Mouse (Mus musculus): Measurements from ENCODE around the gene Wasf2.

Gene Wasf2

DNA sequence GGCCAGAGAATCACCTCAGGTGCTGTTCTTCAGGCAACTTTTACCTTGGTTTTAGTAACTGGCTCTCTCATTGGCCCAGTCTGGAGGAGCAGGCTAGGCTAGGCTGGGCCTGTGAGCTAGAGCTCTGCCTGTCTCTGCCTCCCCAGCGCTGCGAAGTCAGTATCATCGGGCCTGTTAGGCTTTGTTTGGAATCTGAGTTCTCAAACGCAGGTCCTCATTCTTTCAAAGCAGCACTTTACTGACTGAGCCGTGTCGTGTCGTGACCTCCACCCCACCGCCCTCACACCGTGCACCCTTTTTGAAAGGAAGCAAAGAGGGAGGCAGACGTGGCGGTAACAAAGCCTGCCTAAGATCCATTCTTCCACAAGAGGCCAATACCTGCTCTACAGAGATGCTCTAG, 914 bp upstream of the Wasf2 start:
- DNase-seq: no peak

DNA sequence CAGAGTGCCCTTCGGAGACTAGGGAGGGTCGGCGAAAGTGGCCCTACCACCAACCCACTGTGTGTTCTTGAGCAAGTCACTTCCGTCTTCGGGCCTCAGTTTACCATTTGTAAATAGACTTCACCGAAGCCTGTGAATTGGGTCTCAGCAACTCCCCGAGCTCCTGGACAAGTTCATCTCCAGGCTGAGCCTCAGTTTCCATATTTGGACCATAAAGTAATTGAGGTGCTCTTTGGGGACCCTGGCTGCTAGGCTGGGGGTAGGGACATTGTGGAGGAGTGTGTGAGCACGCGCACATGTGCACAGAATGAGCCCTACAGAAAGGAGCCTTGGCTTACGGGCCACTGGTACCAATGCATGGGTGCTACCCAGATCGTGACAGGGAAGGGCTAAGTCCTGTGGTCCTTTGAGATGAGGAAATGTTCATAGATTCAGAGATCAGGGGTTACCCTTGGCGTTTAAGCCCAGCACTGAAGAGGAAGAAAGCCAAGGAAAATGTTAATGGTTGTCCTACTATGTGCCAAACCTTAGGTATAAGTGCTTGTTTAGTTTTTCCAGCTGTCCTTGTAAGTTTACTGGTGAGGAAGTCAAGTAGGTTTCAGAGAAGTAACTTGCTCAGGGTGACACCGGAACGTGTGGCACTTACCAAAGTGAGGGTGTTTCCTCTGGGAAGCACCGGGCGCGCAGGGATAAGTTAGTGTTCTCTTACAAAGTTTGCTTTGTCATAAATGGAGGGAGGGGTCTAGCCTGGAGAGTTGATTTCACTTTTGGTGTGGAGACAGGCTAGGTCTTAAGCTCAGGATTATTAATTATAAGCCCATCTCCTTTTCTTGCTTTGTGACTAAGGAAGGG, 811 bp downstream of the Wasf2 start:
- no peak for DNase-seq

DNA sequence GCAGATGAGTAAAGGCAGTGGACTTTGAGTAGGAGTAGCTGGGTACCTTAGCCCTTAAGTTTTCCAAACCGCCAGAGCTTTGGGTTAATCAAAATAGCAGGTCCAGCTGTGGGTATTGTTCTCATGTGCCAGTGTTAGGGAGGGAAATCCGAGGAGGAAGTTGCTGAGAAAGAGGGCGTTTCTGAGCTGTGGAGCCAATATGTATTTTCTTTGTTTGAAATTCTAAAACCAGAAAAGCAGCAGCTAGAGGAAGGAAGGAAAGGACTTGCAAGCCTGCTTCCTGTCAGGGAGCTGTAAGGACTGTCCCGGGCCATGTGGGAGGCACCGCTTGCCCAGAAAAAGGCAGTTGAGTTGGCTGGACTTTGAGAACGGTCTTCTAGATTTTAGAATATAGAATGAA, 1.7 kb downstream of the Wasf2 start:
- DNase-seq: no peak

DNA sequence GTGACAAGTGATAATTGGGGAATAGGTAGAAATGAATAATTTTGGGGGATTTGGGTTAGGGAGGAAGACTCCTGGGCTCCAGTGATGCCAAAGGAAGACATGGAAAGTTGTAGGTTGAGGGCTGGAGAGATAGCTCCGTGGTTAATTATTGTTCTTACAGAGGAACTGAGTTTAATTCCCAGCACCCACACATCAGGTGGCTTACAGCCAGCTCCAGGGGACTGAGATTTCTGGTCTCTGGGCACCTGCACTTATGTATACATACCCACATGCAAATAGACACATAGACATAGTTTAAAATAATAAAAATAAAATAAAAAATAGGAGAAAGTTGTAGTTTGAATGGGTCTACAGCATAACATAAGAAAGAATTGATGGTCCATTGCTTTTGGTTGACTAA, 6.6 kb downstream of the Wasf2 start:
- DNase-seq: no peak

DNA sequence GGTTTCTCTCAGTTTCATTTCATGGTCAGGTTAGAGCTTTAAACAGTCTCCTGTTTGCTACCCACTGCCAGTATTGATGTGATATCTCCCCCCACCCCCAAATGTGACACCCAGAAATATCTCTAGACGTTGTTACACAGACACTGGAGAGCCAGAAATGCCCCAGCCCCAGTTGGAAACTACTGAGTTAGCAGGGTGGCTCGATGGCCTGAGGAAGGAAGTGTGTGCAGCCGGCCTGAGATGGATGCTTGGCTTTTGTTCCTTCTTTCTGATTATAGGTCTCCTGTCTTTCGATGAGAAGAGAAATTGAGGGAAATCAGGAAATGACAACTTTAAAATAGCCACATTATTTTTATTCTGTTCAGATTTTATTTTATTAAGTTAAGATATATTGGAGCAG, 8.7 kb downstream of the Wasf2 start:
- DNase-seq: peak; percentile 71

DNA sequence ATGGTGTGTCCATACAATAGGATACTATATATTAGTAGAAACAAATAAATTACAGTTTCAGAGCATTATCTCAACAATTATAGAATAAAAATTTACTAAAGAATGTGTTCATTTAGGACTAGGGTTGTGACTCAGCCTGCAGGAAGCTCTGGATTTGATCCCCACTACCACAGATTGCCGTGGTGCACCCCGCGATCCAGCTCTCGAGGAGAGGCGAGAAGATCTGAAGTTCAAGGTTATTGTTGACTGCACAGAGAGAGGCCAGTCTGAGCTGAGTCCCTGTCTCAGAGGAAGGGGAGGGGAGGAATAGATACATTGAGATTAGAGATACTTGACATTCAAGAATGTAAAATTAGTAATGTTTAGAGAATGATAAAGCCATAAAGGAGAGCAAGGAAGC, 24.7 kb downstream of the Wasf2 start:
- DNase-seq: no peak

DNA sequence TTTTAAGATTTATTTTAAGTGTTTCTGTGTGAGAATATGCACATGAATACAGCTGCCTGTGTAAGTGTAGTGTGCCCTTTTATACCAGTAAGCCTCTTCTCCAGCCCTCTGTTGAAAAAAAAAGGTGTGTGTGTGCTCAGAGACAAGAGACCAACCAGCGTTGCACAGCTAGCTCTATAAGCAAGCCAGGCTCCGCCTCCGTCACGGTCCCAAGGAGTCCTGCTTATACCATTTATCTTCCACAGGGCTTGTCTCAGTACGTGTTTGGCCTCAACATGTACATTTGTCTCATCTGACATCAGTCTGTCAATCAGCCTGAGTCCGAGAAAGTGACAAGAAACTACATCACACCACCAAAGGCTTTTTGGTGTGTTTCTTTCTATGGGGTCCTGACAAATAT, 25.4 kb downstream of the Wasf2 start:
- no peak for DNase-seq

DNA sequence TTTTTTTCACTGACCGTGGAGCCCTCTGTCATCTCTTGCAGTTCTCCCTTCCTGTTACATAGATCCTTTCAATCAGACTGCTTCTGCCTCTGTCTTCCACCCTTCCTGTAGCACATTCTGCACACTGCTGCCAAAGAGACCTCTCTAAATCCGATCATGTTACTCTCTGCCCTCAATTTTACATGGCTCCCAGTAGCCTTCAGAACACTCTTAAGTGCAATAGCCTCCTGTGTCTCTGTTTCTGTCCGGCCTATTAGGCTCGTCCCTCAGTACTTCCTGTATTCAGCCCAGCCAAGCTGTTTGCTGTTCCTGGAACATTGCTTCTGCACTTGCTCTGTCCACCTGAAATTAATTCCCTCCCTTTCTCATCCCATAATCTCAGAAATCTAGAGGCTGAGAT, 26.1 kb downstream of the Wasf2 start:
- DNase-seq: no peak

DNA sequence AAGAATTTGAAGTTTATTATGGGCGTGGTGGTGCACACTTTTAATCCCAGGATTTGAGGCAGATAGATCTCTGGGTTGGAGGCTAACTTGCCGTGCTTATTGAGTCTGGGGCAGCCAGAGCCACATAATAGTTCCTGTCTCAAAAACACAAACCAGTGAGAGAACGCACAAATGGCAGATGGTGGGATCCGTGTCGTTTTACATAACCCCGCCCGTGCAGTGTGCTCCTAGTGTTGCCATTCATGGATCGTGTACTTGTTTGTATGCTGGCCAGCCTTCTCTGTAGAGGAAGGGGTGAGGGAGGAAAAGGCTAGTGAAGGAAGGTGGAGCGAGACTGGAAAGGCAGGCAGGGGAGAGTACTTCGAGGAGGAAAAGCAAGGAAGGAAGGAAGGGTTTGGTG, 26.5 kb downstream of the Wasf2 start:
- DNase-seq: peak; percentile 50

DNA sequence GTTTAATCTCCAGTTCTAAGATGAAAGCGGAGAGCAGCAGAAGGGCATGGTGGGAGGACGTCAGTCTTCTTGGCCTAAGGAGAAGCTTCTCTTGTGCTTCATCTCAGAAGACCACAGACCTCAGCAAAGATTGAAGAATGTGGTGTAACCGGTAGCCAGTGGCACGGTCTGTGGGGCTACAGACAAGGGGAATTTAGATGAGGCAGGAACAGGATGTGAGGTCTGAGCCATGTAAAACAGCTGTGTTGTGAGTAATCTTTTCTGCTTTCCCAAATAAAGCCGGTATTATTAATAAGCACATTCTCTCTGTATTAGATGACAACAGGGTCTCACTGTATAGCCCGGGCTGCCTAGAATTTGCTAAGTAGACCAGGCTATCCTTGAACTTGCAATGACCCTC, 28.8 kb downstream of the Wasf2 start:
- DNase-seq: no peak

DNA sequence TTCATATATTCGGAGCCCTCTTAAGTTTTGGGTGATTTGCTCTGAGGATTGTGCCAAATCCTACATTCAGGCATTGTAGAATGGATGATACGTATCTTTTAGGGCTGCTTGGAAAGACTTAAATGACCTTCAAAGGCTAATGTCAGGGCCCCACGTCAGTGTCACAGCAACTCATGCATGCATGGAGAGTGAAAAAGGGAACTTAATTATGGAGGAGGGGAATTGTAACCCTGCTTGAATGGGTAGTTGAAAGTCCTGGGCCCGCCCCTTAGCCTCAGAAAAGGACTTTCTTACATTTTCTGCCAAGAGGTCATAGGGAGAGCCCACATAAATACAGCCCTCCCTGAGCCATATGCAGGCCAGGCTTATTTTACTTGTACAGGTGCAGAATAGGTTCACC, 29.3 kb downstream of the Wasf2 start:
- no peak for DNase-seq

DNA sequence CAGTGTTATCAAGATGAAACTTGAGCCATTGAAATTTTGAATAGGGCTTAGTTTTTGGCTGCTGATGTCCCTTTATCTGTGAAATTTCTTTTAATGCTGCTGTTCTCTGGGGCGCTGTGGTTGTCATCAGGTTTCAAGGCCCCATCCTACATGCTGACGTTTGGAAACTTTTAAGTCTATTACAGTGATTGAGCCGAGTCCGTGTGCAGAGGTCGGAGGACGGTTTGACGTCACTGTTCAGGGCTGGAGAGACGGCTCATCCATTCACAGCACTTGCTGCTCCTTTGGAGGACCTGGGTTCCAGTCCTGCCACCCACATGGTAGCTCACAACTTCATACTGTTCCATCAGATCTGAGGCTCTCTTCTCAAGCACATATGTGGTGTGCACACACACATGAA, 29.9 kb downstream of the Wasf2 start:
- no peak for DNase-seq

DNA sequence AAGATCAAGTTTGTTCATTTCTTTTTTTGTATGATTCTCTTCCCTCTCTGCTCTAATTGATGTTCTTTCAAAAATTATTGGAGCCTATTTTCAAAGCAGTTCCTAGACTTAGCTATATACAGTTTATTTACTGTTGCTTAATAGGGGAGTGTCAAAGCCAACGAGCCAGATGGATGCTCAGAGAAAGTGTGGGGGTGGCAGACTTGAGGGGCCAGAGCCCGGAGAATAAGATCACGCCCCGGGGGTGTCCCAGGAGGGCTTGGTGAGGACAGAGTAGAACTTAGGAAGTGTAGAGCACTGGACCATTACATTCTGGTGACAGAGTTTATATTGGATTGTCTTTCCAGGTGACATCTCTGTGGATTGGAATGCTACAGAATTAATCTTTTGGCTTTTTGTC, 30.5 kb downstream of the Wasf2 start:
- no peak for DNase-seq

DNA sequence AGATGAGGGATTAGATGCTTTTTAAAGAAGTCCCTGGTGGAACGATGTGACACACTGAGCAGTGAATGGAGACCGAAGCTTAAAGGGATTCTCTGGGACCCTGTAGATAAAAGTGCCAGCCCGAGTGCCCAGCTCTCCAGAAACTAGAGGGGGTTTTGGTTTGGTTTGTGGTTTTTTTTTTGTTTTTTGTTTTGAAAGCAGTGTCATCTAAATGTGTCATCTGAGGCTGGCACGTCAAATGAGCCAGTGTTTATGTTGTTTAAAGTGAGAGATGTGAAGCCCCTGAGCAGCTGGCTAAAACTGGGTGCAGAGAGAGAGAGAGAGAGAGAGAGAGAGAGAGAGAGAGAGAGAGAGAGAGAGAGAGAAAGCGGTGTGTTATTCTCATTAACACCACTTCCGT, 31.9 kb downstream of the Wasf2 start:
- DNase-seq: no peak

DNA sequence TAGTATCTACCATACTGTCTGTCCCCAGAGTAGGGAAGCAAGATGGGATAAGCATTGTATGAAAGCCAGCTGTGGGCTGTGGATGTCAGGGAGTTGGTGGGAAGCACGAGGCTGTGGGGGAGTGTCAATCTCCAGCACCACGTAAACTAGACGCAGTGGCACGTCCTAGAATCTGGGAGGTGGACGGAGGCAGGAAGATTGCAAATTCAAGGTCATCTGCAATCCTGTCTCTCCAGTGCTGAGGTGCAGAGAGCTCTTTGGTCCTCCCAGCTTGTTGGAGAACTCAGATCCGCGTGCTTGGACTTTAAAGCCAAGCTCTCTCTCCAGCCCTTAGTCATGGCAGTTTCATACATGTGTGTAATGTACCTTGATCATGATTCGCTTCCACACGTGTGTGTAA, 36.5 kb downstream of the Wasf2 start:
- no peak for DNase-seq

DNA sequence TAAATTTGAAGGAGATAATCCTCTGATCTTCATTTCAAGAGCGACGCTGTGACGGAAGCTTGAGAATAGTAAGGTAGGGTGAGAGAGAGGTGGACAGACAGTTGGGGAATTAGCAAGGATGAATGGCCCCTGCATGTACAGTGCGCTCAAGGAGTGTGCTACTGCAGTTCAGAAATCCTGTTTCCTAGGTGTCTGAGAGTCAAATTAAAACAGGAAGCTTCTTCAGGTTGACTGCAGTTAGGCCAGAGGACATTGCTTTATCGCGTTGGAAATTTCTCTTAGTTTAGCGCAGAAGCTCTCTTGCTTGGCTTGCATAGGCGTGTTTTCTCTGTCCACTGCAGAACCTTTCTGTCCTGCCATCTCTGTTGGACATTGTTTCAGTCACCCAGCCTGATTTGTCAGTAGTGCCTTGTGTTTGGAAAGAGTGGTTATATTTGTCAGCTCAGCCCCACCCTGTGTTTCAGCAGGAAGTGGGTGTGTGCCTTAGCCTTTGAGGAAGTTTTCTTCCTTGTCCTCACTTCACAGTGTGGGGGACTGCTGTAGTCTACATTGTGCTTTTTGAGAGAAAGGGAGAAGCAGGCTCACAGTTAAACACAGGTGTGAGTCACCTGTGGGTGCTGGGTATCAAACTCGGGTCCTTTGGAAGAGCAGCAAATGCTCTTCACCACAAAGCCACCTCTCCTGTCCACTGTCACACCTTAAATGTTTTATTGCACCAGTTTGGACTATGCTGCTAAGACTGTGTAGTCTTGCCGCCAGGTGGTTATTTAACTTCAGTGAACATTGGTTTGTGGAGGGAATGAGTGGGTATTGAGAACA, 39.1 kb downstream of the Wasf2 start:
- peak; percentile 71 for DNase-seq

DNA sequence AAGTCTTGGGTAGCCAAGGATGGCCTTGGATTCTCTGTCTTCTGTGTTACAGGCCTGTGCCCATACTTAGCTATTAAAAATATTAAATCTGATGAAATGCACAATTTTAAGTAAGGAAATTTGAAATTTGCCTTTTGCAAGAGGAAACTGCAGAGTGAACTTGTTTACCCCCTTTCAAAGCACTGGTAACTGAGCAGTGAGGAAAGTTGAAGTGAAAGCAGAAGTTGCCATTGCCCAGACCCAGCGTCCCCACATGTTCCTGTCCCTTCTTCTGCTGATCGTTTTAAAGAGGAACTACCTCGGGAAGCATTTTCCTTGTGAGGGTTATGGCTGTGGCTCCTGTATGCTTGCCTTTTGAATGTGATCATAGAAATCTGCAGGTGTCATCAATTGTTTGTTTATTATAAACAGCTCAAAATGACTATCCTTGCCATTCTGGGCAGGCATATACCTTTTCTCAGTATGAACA, 39.8 kb downstream of the Wasf2 start:
- DNase-seq: peak; percentile 64

DNA sequence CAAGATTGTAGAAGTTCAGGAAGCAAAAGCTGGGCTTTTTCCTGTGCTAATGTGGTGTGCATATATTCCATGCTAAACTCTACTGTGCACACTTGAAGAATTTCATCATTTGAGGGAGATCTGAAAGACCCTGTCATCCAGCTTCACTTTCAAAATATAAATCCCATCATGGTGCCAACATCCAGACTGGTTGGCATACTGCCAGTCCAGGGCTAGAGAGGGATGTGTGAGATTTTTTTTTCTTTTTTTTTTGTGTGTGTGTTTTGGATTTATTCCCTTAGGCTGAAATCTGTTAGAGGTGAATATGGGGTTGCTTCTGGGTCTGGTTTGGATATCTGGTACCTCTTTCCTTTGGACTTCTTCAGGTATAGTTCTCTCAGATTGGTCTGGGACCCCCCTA, 40.3 kb downstream of the Wasf2 start:
- no peak for DNase-seq

DNA sequence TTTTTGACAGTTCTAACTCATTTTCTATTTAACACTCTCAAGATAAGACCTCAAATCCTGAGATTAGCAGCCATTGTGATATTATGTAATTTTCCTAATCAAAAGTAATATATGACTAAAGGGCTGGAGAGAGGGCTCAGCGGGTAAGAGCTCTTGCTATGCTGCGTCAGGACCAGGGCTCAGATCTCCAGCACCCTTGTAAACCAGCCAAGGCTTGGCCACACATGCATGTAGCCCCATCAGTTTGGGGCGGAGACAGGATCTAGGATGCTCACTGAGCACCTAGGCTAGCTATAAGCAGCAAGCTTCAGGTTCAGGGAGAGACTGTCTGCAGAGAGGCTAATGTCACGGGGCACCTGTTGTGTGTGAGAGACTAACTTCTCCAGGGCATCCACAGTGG, 42.1 kb downstream of the Wasf2 start:
- no peak for DNase-seq

DNA sequence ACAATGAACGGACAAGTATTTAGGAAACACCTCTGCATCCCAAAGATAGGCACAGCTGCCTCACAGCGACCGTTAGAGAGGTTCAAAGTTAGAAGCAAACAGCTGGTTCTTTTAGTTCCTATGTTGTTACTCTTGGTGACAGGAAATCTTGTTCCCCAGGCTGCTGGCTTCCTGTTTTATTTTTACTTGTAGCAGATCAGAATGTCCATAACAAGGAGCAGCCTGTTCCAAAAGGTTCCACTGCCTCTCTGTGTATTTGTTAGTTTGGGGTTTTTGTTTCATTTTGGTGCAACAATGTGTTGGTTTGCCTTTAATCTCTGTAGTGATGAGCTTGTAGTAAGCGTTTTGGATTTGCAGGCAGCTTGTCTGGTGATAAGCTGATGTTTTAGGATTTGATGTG, 44.1 kb downstream of the Wasf2 start:
- no peak for DNase-seq

DNA sequence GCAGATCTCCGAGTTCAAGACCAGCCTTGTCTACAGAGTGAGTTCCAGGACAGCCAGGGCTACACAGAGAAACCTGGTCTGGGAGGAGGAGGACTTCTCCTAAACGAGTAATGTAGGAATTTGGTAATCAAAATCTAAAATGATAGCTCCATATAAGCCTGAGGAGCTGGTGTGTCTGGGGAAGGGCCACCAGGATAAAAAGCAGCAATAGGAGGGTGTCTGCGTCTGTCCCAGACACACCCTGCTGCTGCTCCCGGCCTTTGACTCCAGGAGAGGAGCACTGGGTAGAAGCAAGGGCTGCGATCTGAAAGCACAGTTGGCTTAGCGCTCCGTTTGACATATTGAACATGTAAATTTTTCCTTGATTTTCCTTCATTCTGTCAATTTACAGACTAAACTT, 45.0 kb downstream of the Wasf2 start:
- DNase-seq: no peak

DNA sequence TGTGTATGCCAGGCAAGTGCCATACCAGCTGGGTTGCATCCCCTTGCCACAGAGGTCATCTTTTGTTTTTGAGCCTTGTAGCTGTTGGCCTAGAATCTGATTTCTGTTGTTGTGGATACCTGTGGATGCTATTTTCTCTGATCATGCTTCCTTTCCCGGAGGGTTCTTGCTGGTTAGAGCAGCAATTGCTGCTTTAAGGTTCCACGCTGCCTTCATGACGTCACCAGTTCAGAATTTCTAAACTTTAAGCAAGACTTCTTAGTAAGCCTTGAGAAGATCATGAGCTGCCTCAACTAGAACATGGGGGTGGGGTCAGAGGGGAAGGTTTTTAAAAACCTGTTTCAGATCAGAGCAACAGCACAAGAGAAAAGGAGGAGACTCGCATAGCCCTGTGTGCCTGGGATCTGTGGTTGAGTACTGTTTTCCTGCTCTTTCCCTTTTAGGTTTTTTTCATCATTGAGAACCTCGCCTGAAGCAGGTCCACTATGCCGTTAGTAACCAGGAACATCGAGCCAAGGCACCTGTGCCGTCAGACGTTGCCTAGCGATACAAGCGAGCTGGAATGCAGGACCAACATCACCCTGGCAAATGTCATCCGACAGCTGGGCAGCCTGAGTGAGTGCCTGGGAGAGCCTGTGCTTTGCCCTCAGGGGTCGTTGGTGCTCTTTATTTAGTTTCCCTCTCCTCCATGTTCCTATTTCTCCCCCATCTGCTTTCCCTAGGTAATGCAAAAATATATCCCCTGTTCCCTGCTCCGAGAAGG, 45.9 kb downstream of the Wasf2 start:
- no peak for DNase-seq

DNA sequence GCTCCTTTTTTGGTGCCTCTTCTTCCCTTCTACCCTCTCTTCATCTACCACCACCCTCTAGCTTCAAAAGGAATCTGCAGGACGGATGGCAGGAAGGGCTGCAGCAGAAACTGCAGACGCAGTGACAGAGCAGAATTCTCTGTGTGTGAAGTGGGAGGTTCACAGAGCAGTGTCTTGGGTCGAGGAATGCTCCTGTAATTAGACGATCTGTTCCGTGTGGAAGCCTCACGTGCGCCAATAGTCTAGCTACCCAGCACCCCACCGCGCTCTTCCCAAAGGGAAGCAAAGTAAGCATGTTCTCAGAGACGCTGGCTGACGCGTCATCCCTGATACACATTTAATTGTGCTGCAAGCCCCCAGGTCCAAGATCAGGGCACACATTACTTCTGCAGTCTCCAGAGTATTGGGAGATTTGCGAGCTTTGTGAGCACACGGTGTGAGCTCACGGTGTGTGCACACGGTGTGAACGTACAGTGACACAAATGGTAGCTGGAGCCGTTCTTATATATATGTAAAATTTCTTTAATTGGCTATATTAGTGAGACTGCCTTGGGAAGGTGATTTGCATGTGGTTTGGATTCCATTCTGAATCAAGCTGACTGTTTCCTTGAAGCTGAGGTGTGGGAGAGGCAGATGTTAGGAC, 46.6 kb downstream of the Wasf2 start:
- no peak for DNase-seq

Measured in layer of hippocampus, adult 9-11 months (tissue).